Comparison of ENCODE assay signal across 13 mouse cellular contexts in genomic region chr11:112611073-112611472, GRCm38 (mm10).
"Had no signal": no experiment of that assay in that cellular context is flagged by ENCODE, and none has a peak within 500 bp of the region (broad histone marks: within the 10 kb centered on the region; RNA-seq: fewer than 3 reads in every experiment).

No protein-coding gene starts in this region.

- H3K9me3 ChIP-seq: liver, embryonic 12.5 days; midbrain, embryonic 10.5 days; neural tube, embryonic 13.5 days; stomach, embryonic 15.5 days had no signal

- ATAC-seq: liver, embryonic 12.5 days had no signal

- H3K27me3 ChIP-seq: liver, embryonic 12.5 days; neural tube, embryonic 13.5 days; stomach, embryonic 15.5 days had no signal

- H3K27ac ChIP-seq: liver, embryonic 12.5 days; midbrain, embryonic 10.5 days; neural tube, embryonic 13.5 days; stomach, embryonic 15.5 days had no signal

- H3K4me2 ChIP-seq: liver, embryonic 12.5 days; lung, embryonic 14.5 days; neural tube, embryonic 13.5 days; stomach, embryonic 15.5 days had no signal

- H3K9ac ChIP-seq: liver, embryonic 12.5 days; lung, embryonic 14.5 days; neural tube, embryonic 13.5 days; stomach, embryonic 15.5 days had no signal

- H3K4me1 ChIP-seq: liver, embryonic 12.5 days; neural tube, embryonic 13.5 days; stomach, embryonic 15.5 days had no signal

- DNase-seq: kidney, adult 18-20 months; kidney, postnatal 10 days; lung, embryonic 14.5 days; lung, postnatal 10 days; lung, postnatal 4 days; midbrain, embryonic 14.5 days; retina, postnatal 1 day; right cerebral cortex, postnatal 4 days; thymus, postnatal 14 days had no signal

- H3K4me3 ChIP-seq: liver, embryonic 12.5 days; midbrain, embryonic 10.5 days; neural tube, embryonic 13.5 days; stomach, embryonic 15.5 days had no signal

- H3K36me3 ChIP-seq: liver, embryonic 12.5 days; midbrain, embryonic 10.5 days; neural tube, embryonic 13.5 days; stomach, embryonic 15.5 days had no signal
